ENCODE assay signal across 19 mouse cellular contexts in genomic region chr7:77527906-77528305, GRCm38 (mm10).
"Had no signal": no experiment of that assay in that cellular context is flagged by ENCODE, and none has a peak within 500 bp of the region (broad histone marks: within the 10 kb centered on the region; RNA-seq: fewer than 3 reads in every experiment).

No protein-coding gene starts in this region.

- H3K9me3 ChIP-seq: liver, embryonic 15.5 days; lung, embryonic 15.5 days; midbrain, embryonic 12.5 days; midbrain, embryonic 15.5 days; neural tube, embryonic 12.5 days had no signal

- H3K4me1 ChIP-seq: liver, embryonic 15.5 days; lung, embryonic 15.5 days; megakaryocyte, embryonic 14.5 days; midbrain, embryonic 12.5 days; midbrain, embryonic 15.5 days; neural tube, embryonic 12.5 days had no signal

- H3K27ac ChIP-seq: liver, embryonic 15.5 days; lung, embryonic 15.5 days; macrophage; midbrain, embryonic 12.5 days; midbrain, embryonic 15.5 days; neural tube, embryonic 12.5 days had no signal

- H3K4me3 ChIP-seq: liver, embryonic 15.5 days; lung, embryonic 15.5 days; megakaryocyte, embryonic 14.5 days; midbrain, embryonic 12.5 days; midbrain, embryonic 15.5 days; neural tube, embryonic 12.5 days had no signal

- H3K9ac ChIP-seq: liver, embryonic 15.5 days; liver, postnatal 0 days; lung, embryonic 15.5 days; midbrain, embryonic 12.5 days; midbrain, embryonic 15.5 days; neural tube, embryonic 12.5 days had no signal

- H3K27me3 ChIP-seq: liver, embryonic 15.5 days; lung, embryonic 15.5 days; megakaryocyte, embryonic 14.5 days; midbrain, embryonic 12.5 days; midbrain, embryonic 15.5 days; neural tube, embryonic 12.5 days had no signal

- DNase-seq: liver, postnatal 0 days; lung, adult 2 months; lung, postnatal 14 days; lung, postnatal 36 days; right cerebral cortex, adult 18-20 months; right cerebral cortex, postnatal 25 days; right cerebral cortex, postnatal 4 days; spleen, adult 18-20 months; thymus, adult 18-20 months; thymus, postnatal 14 days; thymus, postnatal 36 days had no signal

- H3K36me3 ChIP-seq: liver, embryonic 15.5 days; lung, embryonic 15.5 days; midbrain, embryonic 12.5 days; midbrain, embryonic 15.5 days; neural tube, embryonic 12.5 days had no signal

- H3K4me2 ChIP-seq: liver, embryonic 15.5 days; lung, embryonic 15.5 days; midbrain, embryonic 12.5 days; midbrain, embryonic 15.5 days; neural tube, embryonic 12.5 days had no signal

- ATAC-seq: liver, postnatal 0 days; lung, postnatal 0 days; midbrain, embryonic 15.5 days had no signal
